Mouse (Mus musculus) gastrocnemius, postnatal 14 days (tissue): ENCODE data around the gene Hist1h3b. TPM values are rescaled to one million over a fixed set of nuclear protein-coding genes. Genes with fewer than 3 reads are reported as not detected.
"Not testable (repeated sequence)": the region's sequence is repeated elsewhere in the genome, so short reads cannot be mapped to it uniquely, and the experiment has no call there.

Experiments used
- DNase-seq: peaks from one replicate; pipeline ENCODE4 v3.0.0; 2021; ENCODE audit warnings: mixed read lengths
- intact Hi-C: fragments of 180-260 bp; cut with DNase I; formaldehyde crosslinking; loops from one replicate; pipeline ENCODE4 v1.15.1; 2025; ENCODE audit warnings: low total_unique reads
- long read RNA-seq, 2 experiments: library from polyadenylated mRNA; stranded (forward); transcript quantifications; one replicate each; pipeline ENCODE4 v2.0.0; 2021
- total RNA-seq, 2 experiments: library from RNA; stranded (reverse); gene quantifications; 2 replicates each; pipeline ENCODE4 v1.2.3; 2021

Gene Hist1h3b
- total RNA-seq, result 10 to 100 TPM; 86.8 to 91.4 TPM
- long read RNA-seq, experiment 1, result 0 reads
- long read RNA-seq, experiment 2, result 0 reads

- DNase-seq, result peak; percentile 79
- intact Hi-C loops, result not testable (repeated sequence)
Measured at GRCm38 (mm10) chr13:23752067-23752741, at the start of gene Hist1h3b. Hist1h3b (plus strand) TSS chr13:23752267.

DNA sequence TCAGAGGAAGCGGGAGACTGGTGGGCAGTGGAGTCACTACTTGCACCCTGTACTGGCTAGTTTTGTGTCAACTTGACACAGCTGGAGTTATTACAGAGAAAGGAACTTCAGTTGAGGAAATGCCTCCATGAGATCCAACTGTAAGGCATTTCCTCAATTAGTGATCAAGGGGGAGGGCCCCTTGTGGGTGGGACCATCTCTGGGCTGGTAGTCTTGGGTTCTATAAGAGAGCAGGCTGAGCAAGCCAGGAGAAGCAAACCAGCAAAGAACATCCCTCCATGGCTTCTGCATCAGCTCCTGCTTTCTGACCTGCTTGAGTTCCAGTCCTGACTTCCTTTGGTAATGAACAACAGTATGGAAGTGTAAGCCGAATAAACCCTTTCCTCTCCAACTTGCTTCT lies 49.3 kb upstream of the Hist1h3b start:
- intact Hi-C loops, DNase-seq: not testable (repeated sequence)

DNA sequence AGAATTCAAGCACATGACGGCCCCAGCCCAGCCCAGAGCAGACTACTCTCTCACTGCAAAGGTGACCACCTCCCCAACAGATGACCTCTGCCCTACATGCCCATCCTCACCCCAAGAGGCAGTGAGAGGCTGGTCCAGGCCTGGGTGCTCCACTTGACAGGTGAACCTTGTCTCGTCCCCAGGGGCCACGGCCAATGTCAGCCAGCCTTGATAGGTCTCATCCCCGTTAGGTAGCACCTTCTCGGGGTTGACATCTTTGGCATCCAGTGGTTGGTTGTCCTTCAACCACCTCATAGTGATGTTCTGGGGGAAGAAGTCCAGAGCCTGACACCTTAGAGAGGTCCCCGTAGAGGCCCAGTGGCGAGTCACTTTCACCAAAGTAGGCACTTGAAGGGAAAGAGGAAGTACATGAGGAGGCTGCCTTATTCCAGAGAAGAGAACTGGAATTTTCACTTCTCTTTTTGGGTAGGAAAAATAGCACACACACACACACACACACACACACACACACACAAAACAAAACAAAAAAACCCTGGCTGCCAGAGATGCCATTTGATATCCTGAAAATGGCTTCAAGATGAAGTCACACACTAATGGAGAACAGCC lies 46.2 kb upstream of the Hist1h3b start:
- no peak for DNase-seq
- intact Hi-C loops, result no loop called here

DNA sequence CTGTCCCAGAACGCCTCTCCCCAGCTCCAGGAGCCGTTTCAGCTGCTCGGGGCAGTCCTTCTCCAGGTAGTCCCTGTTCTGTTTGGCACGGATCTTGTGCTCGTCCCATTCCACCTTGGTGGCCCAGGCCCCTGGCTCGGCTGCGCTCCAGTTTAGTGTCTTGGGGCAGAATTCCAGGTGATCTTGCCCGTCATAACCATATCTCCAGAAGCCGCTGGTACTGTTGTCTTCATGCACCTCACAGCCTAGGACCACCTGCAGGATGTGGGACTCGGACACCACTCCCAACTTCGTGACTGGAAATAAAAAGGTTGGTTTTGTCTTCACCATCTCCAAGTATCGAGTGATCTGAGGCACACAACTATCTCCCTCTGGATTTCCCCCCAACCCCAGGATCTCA lies 45.3 kb upstream of the Hist1h3b start:
- no peak for DNase-seq
- intact Hi-C loops, result no loop called here

DNA sequence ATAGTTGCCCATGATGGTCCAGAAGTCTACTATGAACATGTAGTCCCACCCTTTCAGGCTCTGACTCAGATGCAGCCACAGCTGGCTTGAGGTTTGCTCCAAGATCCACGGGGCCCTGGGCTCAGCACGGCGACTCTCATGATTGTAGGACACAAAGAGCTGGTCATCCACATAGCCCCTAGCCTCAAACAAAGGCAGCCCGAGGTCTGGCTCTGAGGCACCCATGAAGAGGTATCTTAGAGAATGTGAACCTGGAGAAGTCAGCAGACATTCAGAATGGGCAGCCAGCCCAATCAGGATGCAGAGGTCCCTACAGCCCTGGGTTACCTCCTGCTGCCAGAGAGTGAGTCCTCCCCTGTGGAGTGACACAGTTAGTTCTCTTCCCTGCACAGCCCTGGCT lies 44.0 kb upstream of the Hist1h3b start:
- no peak for DNase-seq
- intact Hi-C loops, result no loop called here

- intact Hi-C loops, result no loop called here
- no peak for DNase-seq
Measured at GRCm38 (mm10) chr13:23708654-23709053, 43.4 kb upstream of the Hist1h3b start.

DNA sequence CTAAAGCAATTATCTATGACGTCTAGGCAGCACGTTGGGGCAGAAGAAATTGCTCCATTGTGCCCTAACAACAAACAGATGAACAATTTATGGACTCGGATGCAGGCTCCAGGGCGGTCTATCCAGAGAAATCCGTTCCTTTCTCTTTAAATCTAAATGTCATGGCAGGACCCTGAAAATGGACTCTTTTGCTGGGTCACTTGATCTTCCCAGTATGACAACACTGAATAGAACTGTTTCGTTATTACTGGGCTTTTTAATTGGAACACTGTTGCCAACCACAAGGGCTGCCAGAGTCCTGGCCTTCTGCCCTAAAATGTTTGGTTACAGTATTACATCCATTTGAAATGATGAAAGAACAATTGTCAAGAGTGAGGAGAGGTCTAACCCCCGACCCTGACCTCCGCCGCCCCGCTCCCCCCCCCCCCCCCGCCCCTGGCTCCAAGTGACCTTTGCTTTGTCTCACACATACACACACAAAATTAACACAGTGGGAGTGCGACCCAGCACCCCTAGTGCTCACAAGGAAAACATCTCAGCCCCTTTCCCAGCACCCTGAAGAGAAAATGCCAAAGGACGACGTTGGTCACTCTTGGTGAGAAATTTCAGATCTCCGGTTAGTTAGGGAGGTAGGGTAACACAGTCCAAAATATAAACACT lies 42.2 kb upstream of the Hist1h3b start:
- intact Hi-C loops, result no loop called here
- no peak for DNase-seq

DNA sequence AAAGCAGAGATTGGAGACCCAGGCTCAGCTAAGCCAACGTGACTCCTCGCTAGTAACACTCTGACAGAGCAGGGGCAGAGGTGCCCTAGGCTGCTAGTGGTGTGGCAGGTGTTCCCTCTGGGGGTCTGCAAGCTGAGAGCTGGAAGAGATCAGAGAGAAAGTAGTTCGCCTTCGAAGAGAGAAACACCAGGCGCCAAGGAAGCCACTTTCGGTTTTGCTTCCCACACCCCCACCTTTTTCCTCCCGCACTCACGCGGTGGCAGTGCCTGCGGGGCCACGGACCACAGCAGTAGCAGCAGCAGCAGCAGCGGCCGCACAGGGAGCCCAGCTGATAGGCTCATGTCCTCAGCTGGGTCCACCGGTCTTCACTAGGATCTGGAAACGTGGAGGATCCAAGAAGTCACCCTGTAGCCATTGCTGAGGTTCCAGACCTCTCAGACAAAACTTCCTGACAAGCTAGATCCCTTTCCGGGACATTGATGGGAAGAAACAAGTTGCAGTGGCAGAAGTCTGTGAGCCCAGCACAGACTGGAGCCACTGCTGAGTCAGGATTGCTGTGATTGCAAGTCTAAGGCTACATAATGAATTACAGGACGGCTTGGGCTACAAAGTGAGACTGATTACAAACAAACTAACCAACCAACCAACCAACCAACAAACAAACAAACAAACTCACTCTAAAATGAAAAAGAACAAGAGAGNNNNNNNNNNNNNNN lies 41.5 kb upstream of the Hist1h3b start, which contains the start of gene Hfe:
Gene Hfe (minus strand): TSS at position 481 of the 716 bp plus-strand sequence.
- intact Hi-C loops, result no loop called here
- DNase-seq, result peak; percentile 43

DNA sequence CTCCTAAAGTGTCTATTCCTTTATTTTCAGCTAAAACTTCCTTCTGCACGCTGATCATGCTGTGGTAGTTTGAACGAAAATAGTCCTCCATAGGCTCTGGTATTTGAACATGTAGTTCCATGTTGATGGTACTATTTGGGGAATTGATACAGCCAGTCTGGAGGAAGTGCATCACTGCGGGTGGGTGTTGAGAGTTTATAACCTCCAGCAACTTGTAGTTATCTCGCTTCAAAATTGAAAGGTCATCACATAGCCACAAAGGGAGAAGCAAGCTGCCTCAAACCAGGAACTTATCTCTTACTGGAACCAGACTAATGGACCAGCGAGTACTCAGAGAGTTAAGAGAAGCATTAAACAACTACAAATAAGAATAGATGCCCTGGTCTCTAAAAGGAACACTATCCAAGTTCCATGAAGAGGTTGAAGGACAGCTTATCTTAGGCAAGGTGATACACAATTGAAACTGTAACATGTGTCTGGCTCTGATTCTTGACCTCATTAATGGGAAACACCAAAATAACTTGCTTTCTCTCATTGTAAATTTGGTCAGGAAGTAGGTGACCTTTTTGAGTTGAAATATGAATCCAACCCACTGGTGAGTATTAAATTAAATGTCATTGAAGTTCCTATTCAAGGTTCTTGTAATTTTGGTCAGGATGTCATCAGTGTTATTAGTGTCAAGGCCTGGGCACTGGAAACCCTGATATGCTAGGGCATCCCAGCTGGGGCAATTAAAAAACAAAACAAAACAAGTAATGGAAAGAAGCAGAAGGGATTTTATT lies 35.6 kb upstream of the Hist1h3b start:
- DNase-seq, result no peak
- intact Hi-C loops, result no loop called here

DNA sequence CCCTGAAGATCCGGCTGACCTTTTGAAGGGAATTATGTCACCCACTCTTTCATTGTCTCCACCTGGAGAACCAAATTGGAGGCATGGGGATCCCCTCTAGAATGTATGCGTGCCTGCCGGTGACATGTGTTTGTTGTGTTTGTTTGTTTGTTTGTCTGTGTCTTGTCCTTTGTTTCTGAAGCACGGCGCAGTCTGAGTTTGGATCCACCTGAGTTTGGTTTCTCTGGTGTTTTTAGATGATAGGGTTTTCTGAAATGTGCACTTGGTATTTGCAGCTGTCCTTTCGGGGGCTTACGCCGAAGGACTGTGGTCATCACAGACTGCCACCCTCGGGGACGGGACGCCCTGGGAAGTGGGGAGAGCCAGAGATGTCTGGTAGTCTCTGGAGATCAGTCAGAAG lies 34.9 kb upstream of the Hist1h3b start:
- intact Hi-C loops, result no loop called here

GRCm38 (mm10) chr13:23717593-23718245 lies 34.3 kb upstream of the Hist1h3b start:
- intact Hi-C loops, DNase-seq: not testable (repeated sequence)

More for the DNA sequence above, 34.9 kb upstream of the Hist1h3b start:
- no peak for DNase-seq

DNA sequence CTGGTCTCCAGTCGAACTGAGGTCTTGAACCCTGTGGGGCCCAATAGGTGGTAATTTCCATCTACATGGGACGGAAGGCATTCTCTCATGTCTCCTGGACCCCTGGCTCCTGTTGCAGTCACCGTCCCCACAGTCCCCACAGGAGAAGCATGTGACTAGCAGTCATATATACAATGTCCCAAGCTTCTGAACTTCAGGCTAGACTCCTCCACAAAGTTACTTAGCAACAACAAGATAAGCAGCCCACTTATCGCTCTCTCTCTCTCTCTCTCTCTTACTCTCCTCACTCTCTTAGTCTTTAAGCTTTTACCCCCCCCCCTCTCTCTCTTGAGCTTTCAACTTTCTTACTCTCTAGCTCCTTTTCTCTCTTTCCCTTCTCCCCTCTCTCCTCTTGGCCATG lies 27.8 kb upstream of the Hist1h3b start:
- intact Hi-C loops, result no loop called here
- no peak for DNase-seq

DNA sequence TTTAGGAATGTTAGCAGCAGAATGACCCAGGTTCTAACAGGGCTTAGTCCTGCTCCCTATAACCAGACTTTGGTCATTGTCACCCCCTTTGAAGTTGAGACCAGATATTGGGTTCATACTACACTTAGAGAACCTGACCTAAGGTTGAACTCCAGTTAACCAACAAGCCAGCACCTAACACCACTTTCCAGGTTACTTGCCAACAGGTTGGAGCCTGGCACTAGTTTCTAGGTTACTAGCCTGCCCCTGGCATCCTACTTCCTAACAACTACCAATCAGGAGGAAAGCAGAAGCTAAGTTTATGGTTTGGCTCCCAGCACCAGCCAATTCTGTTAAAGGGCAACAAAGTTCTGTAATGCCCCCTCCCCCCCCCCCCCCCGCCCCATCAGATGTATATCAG lies 26.9 kb upstream of the Hist1h3b start:
- DNase-seq, result no peak
- intact Hi-C loops, result no loop called here

GRCm38 (mm10) chr13:23728472-23729191 lies 23.4 kb upstream of the Hist1h3b start:
- DNase-seq, result no peak
- intact Hi-C loops, result no loop called here

GRCm38 (mm10) chr13:23729192-23729525 lies 22.9 kb upstream of the Hist1h3b start:
- DNase-seq, result no peak
- intact Hi-C loops, result no loop called here

- intact Hi-C loops, result no loop called here
- no peak for DNase-seq
Measured at GRCm38 (mm10) chr13:23729706-23730105, 22.4 kb upstream of the Hist1h3b start.

DNA sequence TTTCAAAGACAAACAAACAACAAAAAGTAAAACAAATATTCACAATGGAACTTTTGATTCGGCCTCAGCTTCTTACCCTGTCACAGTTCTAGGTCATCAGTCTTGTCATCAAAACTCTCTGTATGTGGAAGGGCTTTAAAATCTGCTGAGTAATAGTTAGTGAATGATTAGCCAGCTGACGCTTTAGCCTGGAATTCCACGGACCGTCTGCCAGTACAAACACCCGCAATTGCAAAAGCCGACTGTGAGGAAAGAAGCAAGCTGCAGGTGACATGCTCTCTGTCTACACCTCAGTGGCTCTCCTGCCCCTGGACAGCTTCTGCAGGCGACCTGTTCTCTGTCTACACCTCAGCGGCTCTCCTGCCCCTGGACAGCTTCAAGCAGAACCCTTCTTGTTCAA lies 21.6 kb upstream of the Hist1h3b start:
- intact Hi-C loops, result no loop called here
- DNase-seq, result no peak

GRCm38 (mm10) chr13:23732156-23732804 lies 19.8 kb upstream of the Hist1h3b start:
- intact Hi-C loops, result loop anchor here (2.0 kb wide), 1 partner anchor 31 kb away; no protein-coding TSS in a partner anchor
- DNase-seq, result no peak
